Mouse (Mus musculus) neutrophil, adult 5-6 weeks (primary cell): ENCODE measurements around the gene Gm10521. TPM values are rescaled to one million over a fixed set of nuclear protein-coding genes. Genes with fewer than 3 reads are reported as not detected.
"Not testable (repeated sequence)": the region's sequence is repeated elsewhere in the genome, so short reads cannot be mapped to it uniquely, and the experiment has no call there.

Source experiments
- ATAC-seq: fragments of 151-379, 151-347 bp; 2 replicates; pipeline ENCODE4 v1.8.0; 2017; ENCODE audit warnings: mild to moderate bottlenecking, moderate TSS enrichment; ENCODE audit not compliant: insufficient number of reproducible peaks, poor library complexity, low FRiP score, severe bottlenecking; ENCODE audit errors: extremely low read depth
- total RNA-seq: library from RNA; stranded (forward); fragments of 200-1000 nt; gene quantifications from 2 replicates; pipeline ENCODE4 v1.2.3, GENCODE M21; 2017

Gene Gm10521
- total RNA-seq = 46.8 and 52.7 TPM in 2 replicates

GRCm38 (mm10) chr1:171895364-171895763, at the start of gene Gm10521:
TSS of gene Gm10521 (plus strand) at chr1:171895664.
- ATAC-seq = not testable (repeated sequence)

GRCm38 (mm10) chr1:171848201-171848600, 47.3 kb upstream of the Gm10521 start:
- no peak for ATAC-seq

- no peak for ATAC-seq
These were observed 46.7 kb upstream of the Gm10521 start for GRCm38 (mm10) chr1:171848757-171849156.

DNA sequence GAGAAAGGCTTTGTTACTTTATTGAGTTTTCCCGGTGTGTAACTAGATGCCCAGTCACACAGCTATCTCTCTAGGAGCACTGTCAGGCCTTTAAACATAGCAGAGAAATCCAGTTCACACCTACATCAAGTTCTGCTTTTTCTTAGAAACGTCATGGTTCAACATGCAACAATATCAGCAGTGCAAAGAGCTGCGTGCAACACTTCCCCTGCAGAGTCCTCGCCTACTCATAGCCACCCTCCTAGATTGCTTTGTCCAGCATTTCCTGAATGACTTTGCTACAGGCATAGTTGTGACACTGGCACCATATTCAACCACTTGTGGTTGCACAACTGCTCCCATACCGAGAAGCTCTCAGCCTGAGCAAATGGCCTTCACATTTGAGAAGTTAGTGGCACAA, 46.0 kb upstream of the Gm10521 start:
- ATAC-seq = peak; percentile 94

DNA sequence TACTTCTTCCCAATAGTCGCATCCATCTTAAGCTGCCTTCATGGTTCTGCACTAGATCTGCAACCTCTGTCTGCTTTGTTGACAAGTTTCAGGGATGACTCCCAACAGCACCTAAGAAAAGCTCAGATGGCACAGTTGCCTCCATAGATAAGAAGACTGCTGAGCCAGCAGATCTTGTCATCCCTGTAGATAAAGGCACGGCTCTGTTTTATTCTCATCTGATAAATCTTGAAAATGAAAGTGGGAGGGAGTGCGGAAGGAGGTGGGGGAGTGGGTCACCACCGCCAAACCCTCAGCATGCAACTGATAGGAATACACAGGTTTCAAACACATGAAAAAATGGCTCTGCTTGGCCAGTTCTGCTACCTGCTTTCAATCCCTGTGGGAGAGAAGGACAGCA, 30.0 kb upstream of the Gm10521 start:
- no peak for ATAC-seq

DNA sequence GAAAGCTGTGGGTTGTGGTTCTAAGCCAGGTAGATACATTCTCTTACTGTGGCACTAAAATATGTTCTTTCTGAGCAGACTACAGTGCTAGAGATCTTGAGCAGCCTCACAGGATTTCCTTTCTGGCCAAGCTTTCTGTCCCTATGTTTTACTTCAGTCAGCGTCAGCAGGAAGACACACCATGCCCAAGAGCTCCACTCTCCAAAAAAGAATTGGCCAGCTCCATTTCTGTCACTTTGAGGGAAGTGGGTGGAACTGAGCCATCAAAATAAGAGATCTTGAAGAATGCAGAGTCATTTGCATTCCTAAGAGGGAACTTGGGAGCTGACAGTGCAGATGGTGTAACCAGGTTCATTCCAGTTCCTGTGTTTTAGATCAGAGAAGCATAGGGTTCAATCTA, 8.5 kb upstream of the Gm10521 start:
- ATAC-seq = no peak

GRCm38 (mm10) chr1:171904011-171904410, 8.5 kb downstream of the Gm10521 start:
- ATAC-seq = no peak

DNA sequence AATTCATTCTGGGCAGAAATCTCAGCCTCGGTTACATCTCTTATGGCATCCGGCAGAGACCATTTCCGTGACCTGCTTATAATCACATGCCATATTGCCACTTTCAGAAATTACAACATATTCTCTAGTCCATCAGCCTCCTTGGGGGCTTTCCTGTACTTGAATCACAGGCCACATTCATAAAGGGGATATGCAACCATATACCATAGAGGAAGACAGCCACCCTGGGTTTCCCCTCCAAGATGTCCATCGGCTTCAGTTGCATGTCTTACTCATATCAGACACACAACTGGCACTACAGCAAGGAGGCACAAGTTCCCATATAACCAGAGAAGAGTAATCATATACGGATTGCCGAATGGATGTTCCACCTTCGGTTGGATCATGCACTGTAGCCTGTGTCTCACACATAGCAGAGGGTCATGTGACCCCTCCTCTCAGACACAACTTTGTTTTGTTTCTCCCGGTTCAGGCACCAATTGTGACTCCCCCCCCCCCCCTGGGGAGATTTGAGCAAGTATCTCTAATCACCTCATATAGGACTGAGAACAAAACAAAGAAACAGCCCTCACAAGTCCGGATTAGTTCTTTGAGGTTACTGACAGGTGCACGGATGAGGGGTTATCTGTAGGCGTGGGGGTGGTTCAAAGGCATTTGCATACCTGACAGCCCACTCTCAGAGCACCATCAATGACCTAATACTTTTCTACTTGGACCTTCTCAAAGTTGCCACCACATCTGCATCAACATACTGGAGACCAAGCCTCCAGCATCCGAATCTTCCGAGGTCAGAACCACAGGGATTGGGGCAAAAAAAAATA, 20.4 kb downstream of the Gm10521 start:
- peak; percentile 47; the same call in 1 of the 2 replicates for ATAC-seq

GRCm38 (mm10) chr1:171917305-171918039, 22.0 kb downstream of the Gm10521 start, which contains the start of gene Slamf6:
TSS of gene Slamf6 (plus strand) at chr1:171917515.
- ATAC-seq = peak; percentile 61

DNA sequence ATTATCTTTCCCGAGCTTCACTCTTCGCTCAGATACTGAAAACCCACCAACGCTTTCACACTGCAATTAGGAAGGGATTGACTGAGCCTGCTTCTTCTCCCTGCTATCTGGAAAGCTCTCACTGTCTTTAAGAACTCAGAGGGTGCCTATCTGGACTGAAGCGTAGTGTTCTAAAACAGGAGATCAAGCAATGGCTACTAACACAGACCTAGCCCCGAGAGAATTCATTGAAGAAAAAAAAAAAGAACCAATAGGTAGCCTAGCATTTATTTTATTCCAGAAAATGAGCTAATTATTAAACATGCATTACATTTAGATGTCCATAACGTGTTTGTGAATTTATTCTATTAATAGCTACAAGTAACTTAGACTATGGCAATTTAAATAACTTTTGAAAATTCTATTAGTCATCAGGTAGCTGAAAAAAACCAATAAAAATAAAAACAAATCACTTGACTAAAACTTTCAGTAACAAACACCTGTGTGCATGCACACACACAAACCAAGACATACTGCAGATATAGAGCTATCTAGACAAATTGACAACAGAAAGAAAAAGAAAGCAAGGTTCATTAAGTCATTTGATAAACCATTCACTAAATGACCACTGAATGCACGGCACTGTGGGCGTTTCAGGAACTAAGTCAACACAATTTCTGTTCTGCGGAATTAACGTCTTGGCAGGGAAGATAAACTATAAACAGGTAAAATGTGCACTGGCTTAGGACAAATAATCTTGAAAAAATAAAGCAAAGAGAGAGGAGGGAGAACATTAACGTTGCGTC, 22.9 kb downstream of the Gm10521 start:
- ATAC-seq = no peak

- no peak for ATAC-seq
These were observed 23.7 kb downstream of the Gm10521 start for GRCm38 (mm10) chr1:171919193-171919592.

GRCm38 (mm10) chr1:171919901-171920510, 24.5 kb downstream of the Gm10521 start:
- no peak for ATAC-seq

DNA sequence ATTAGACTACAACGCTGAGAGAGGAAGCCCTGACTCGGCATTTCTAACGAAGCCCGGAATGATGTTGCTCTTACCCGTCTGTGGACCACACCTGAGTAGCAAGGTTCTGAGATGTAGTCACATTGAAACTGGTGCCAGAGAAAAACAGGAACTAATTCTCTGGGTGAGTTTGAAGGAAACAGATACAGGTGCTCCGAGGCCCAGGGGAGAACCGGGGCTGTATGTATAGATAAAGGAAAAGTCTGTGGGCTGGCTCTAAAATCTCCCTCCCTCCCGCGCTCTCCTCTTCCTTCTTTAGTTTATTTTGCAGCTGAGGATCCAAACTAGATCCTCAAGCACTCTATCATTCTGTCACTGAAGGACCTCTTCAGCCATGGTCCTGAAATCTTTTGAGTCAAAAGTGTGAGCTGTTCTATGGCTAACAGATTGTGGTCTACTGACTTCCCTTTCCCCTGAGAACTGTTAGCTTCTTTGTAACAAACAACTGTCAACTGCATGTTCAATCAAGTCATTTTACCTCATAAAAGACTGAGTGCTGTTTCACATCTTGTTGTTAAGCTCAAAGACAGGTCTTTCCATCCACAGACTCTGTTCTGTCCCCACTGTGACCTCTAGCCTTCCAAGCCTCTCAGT, 25.6 kb downstream of the Gm10521 start:
- ATAC-seq = peak; percentile 76

DNA sequence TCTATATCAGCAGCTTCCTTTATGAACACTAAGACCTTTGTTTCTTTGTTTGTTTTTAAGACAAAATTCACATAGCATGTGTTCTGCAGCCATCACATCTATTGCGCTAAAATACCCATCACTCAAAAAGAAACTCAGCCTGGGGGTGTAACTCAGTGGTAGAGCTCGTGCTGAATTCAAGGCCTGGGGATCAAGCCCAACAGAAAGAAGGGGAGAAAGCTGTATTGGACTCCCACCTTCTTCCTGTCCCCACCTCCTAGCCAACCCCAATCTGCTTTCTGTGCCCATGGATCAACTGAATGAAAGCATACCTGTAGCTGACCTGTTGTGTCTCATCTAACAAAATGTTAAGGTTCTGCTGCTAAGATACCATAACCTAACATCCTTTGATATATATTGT, 26.2 kb downstream of the Gm10521 start:
- ATAC-seq = no peak

DNA sequence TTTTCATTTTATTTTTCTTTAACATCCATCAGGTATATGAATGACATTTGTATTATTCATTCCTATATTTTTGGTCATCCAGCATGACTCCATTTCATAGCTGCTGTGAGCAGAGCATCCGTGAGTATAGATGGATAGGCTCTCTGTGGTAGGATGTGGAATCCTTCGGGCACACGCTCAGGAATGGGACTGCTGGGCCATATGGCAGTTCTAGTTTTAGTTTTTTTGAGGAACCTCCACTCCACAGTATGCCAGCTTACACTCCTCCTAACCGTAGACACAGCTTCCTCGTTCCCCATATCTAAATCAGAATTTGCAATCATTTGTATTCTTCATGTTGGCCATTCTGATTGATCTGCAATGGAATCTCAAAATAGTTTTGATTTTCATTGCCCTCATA, 27.4 kb downstream of the Gm10521 start:
- no peak for ATAC-seq

DNA sequence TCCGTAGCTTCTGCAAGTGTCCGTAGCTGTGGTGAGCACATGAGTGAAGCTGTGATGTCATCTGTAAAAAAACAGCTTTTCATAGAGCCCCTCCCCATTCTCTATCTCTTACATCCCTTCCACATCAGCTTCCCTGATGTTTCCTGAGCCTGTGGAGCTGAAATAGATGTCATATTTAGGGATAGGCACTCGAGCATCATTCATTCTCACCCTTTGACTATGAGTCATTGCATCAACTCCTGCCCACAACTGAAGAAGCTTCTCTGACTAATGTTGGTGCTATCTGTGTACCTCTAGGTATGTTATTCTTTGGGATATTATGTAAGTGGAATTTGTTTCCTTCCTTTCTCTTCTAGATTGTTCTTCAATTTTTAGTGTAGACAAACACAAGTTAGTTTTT, 29.4 kb downstream of the Gm10521 start:
- no peak for ATAC-seq

DNA sequence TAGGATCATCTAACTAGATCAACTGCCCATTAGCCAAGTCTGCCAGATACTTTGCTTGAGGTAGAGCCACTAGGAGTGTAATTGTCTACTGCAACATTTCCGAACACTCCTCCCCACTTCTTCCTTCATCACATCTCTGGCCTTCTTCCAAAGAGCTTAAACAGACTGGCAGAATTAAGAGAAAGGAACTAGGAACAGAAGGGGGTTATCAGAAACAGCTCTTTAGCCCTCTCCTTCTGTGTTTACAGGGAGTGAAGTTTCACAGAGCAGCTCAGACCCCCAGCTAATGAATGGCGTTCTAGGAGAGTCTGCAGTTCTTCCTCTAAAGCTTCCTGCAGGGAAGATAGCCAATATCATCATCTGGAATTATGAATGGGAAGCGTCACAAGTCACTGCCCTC, 38.4 kb downstream of the Gm10521 start:
- ATAC-seq = no peak
